Mouse (Mus musculus) intestine, postnatal 0 days (tissue): ENCODE measurements at regions not wholly inside any gene's neighbourhood (a gene's known extent, or its start where the extent isn't known, plus 50 kb on each side); places are given as distances from the start of the nearest gene placed in this dataset.

ENCODE experiments used
- ATAC-seq: fragments of 200-750 bp; cut with Nextera tagmentation; 2 replicates; pipeline ENCODE4 v1.8.0; 2017; ENCODE audit warnings: mild to moderate bottlenecking, moderate TSS enrichment, moderate library complexity
- H3K27ac ChIP-seq: fragments of 300-500 bp; sonication (generic); 2 replicates; pipeline ENCODE4 v1.5.1; 2014; ENCODE audit warnings: mild to moderate bottlenecking, low read depth, low read length, moderate library complexity
- H3K27me3 ChIP-seq: fragments of 300-500 bp; sonication (generic); replicated peaks from 2 replicates; pipeline ENCODE4 v1.6.1; 2014; ENCODE audit warnings: low read length, mixed read lengths; ENCODE audit not compliant: control insufficient read depth, insufficient read depth
- H3K36me3 ChIP-seq: fragments of 300-500 bp; sonication (generic); 2 replicates; pipeline ENCODE4 v1.6.1; 2014; ENCODE audit warnings: mild to moderate bottlenecking, moderate library complexity; ENCODE audit not compliant: control insufficient read depth, insufficient read depth
- H3K4me1 ChIP-seq: fragments of 300-500 bp; sonication (generic); replicated peaks from 2 replicates; pipeline ENCODE4 v1.6.1; 2014; ENCODE audit warnings: antibody characterized with exemption, low read length, mixed read lengths; ENCODE audit not compliant: control insufficient read depth, insufficient read depth
- H3K4me2 ChIP-seq: fragments of 300-500 bp; sonication (generic); replicated peaks from 2 replicates; pipeline ENCODE4 v1.6.1; 2014; ENCODE audit warnings: low read depth, mild to moderate bottlenecking, moderate library complexity
- H3K4me3 ChIP-seq: fragments of 300-500 bp; sonication (generic); 2 replicates; pipeline ENCODE4 v1.5.1; 2014; ENCODE audit warnings: low read depth, low read length
- H3K9ac ChIP-seq: fragments of 300-500 bp; sonication (generic); 2 replicates; pipeline ENCODE4 v1.6.1; 2014; ENCODE audit warnings: mild to moderate bottlenecking, low read depth, low read length
- H3K9me3 ChIP-seq: fragments of 300-500 bp; sonication (generic); 2 replicates; pipeline ENCODE4 v1.6.1; 2016; ENCODE audit warnings: mixed run types; ENCODE audit not compliant: control insufficient read depth
- CTCF ChIP-seq: sonication (generic); IDR thresholded peaks from 2 replicates; pipeline ENCODE4 v1.5.1; 2016; ENCODE audit warnings: low read depth, mild to moderate bottlenecking, control low read depth, antibody characterized with exemption, moderate library complexity
- WGBS: fragments of 180-500 bp; shearing (Covaris S2); extraction: QIAGEN DNeasy Blood & Tissue Kit; methylation state at CpG from one replicate; pipeline ENCODE4 v1.1.7; 2014; 5-methylcytosine and 5-hydroxymethylcytosine counted together

DNA sequence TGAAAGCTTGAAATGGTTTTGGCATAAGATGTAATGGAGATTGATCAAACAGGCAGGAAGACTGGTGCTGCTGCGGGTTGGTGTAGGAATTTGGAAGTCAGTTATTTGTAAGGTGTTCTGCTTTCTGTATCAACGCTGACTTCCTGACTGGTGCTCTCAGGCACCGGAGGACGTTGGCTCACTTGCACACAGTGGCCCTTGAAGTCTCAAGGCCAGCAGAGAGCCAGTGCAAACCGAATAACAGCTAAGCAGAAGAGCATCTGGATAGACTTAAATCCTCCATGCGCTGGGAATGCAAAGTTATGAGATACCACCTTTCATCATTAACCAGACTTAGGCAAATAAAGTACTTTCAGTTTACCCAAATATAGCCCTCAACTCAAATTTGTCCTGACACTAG lies 388.2 kb downstream of the Adamts20 start:
- 70% methylated on average over 6 of the region's 6 CpGs for WGBS
- no peak for TF ChIP-seq CTCF
- no peak overlapping the region for H3K4me2 ChIP-seq
- no peaks in the 10 kb centered on the region for H3K9me3 ChIP-seq
- no peak overlapping the region for H3K27ac ChIP-seq
- H3K4me1 ChIP-seq, result no peaks in the 10 kb centered on the region
- no peak overlapping the region for H3K4me3 ChIP-seq
- H3K9ac ChIP-seq, result no peak overlapping the region
- no peaks in the 10 kb centered on the region for H3K36me3 ChIP-seq
- no peaks in the 10 kb centered on the region for H3K27me3 ChIP-seq
- no peak for ATAC-seq

- H3K9me3 ChIP-seq, result no peaks in the 10 kb centered on the region
- 65% methylated on average over 7 of the region's 7 CpGs for WGBS
- H3K27me3 ChIP-seq, result no peaks in the 10 kb centered on the region
- no peaks in the 10 kb centered on the region for H3K4me1 ChIP-seq
- no peak for ATAC-seq
- H3K9ac ChIP-seq, result no peak overlapping the region
- no peak overlapping the region for H3K27ac ChIP-seq
- no peaks in the 10 kb centered on the region for H3K36me3 ChIP-seq
- H3K4me2 ChIP-seq, result no peak overlapping the region
- no peak for TF ChIP-seq CTCF
- no peak overlapping the region for H3K4me3 ChIP-seq
These were observed 390.9 kb downstream of the Adamts20 start for GRCm38 (mm10) chr15:94074161-94074950.

DNA sequence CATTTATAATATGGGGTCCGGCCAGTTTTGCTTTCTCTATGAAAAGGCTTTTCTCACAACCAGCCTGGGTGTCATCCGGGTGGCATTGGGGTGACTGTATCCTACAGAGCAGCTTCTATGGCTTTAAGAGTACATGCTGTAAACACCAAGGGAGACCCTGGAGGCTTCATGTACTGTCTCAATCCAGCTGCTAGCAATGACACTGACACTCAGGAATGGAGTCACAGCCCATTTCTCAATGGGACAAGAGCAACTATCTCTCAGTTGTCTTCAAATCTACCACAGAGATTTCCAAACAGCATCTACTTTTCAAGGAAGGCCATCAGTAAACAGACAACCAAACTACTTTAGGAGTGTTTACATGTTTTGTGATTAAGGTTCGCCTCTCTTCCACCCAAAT lies 397.5 kb downstream of the Adamts20 start:
- Histone ChIP-seq H3K4me2 (no peak overlapping the region), H3K4me3 (no peak overlapping the region), H3K27me3 (no peaks in the 10 kb centered on the region), H3K4me1 (no peaks in the 10 kb centered on the region), H3K27ac (no peak overlapping the region), H3K9ac (no peak overlapping the region), H3K9me3 (no peaks in the 10 kb centered on the region), H3K36me3 (no peaks in the 10 kb centered on the region)
- ATAC-seq, result no peak
- no peak for TF ChIP-seq CTCF
- 84% methylated on average over 3 of the region's 3 CpGs for WGBS

DNA sequence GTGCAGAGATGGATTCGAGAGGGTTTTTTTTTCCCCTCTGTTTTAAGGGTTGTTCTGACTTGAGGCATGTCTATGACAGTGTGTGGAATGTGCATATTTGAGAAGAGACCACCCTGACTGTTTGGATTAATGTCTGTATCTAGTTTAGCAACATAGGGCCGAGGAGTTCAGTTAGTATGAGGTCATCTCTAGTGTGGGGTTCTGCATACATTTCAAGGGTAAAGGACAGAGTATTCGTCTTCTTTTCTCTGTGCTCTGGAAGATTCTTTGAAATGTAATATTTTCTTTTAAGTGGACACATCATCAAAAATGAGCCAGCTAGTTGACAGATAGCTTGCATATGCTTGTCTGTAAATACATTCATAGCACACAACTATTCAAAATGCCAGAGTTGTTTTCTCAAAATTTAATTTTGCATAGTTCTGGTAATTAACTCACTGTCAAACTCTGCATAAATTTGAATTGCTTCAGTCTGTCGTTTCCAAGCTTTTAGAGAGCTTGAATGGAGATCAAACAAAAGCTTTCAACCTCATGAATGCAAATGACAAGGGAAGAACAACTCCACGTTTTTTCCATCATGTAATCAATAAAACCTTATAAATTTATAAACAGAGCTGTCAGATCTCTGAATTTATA lies 415.5 kb downstream of the Adamts20 start:
- TF ChIP-seq CTCF, result no peak
- no peak overlapping the region for H3K4me3 ChIP-seq
- H3K4me2 ChIP-seq, result no peak overlapping the region
- H3K27ac ChIP-seq, result no peak overlapping the region
- ATAC-seq, result no peak
- no peaks in the 10 kb centered on the region for H3K27me3 ChIP-seq
- H3K36me3 ChIP-seq, result no peaks in the 10 kb centered on the region
- H3K9ac ChIP-seq, result no peak overlapping the region
- 50% methylated on average over 5 of the region's 5 CpGs for WGBS
- H3K9me3 ChIP-seq, result no peaks in the 10 kb centered on the region
- H3K4me1 ChIP-seq, result no peaks in the 10 kb centered on the region

GRCm38 (mm10) chr15:94046186-94046585 lies 419.0 kb downstream of the Adamts20 start:
- H3K9ac ChIP-seq, result no peak overlapping the region
- no peak overlapping the region for H3K27ac ChIP-seq
- no peaks in the 10 kb centered on the region for H3K4me1 ChIP-seq
- H3K9me3 ChIP-seq, result no peaks in the 10 kb centered on the region
- H3K27me3 ChIP-seq, result no peaks in the 10 kb centered on the region
- no peak for ATAC-seq
- 87% methylated on average over 6 of the region's 6 CpGs for WGBS
- no peaks in the 10 kb centered on the region for H3K36me3 ChIP-seq
- no peak for TF ChIP-seq CTCF
- no peak overlapping the region for H3K4me2 ChIP-seq
- no peak overlapping the region for H3K4me3 ChIP-seq

- Histone ChIP-seq H3K27ac (no peak overlapping the region), H3K4me1 (no peaks in the 10 kb centered on the region), H3K4me2 (peak overlapping the region; percentile 18; the same call in 1 of the 2 replicates), H3K36me3 (no peaks in the 10 kb centered on the region), H3K9ac (no peak overlapping the region), H3K27me3 (no peaks in the 10 kb centered on the region), H3K4me3 (no peak overlapping the region), H3K9me3 (no peaks in the 10 kb centered on the region)
- TF ChIP-seq CTCF, result no peak
- no peak for ATAC-seq
- WGBS, result 51% methylated on average over 18 of the region's 18 CpGs
These were observed 420.0 kb downstream of the Adamts20 start for GRCm38 (mm10) chr15:94045131-94045756.
